Mouse (Mus musculus): ENCODE results near the gene Sufu. TPM values are rescaled to one million over a fixed set of nuclear protein-coding genes. Genes with fewer than 3 reads are reported as not detected.

Gene Sufu
- polyA plus RNA-seq, 1 experiment from 2014 or later = 7.6 TPM

DNA sequence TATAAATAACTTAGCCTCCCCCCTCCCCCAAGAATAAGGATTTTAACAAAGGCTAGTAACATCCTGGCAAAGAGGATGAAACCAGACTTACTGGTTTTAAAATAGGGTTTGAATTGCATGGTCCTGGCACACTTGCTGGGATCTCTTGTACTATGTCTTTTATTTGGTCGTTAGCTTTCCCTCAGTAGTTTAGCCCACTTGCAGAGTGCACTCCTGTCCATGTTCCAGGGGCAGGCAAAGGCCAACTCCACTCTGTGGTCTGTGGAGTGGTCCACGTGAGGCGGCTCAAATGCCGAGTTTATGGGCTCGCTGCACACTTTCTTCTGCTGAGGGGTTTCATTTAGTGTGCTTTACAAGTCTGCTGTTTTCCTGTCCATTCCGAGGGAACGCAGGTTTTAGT is 3.2 kb downstream of the Sufu start:
- Histone ChIP-seq H3K79me2 (ENCODE audit: inconsistent target) (peaks cover 35% of the 10 kb centered on the region), H3K36me3 (ENCODE audit: inconsistent target) (peaks cover 3% of the 10 kb centered on the region; the same call in 1 of the 2 replicates), H3K4me3 (ENCODE audit: inconsistent target) (no peak overlapping the region), H3K27ac (no peak overlapping the region)
- 94% methylated on average over 7 of the region's 7 CpGs for WGBS (ENCODE audit: missing documents)

DNA sequence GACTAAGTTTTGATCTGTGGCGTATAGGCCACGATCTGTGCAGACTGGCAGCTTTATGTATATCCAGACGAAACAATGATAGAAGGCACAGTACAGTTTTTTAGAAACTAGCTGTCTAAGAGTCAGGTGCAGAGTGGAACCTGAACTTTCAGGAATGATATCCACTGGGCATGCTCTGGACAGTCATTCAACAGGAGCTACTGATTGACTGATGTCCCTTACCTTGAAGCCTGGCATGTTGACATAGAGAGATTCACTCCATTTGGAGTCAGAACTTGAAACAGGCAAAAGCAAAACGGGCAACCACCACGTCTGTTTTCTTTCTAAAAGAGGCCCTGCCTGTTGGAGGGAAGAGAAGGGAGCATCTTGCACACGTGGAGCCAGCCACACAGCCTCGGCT is 3.9 kb downstream of the Sufu start:
- peaks cover 29% of the 10 kb centered on the region; the same call in 1 of the 2 replicates for H3K79me2 ChIP-seq (ENCODE audit: inconsistent target)
- peaks cover 3% of the 10 kb centered on the region; the same call in 1 of the 2 replicates for H3K36me3 ChIP-seq (ENCODE audit: inconsistent target)
- H3K4me3 ChIP-seq (ENCODE audit: inconsistent target) = no peak overlapping the region
- 97% methylated on average over 7 of the region's 7 CpGs for whole genome bisulfite sequencing (ENCODE audit: missing documents)
- H3K27ac ChIP-seq = no peak overlapping the region

DNA sequence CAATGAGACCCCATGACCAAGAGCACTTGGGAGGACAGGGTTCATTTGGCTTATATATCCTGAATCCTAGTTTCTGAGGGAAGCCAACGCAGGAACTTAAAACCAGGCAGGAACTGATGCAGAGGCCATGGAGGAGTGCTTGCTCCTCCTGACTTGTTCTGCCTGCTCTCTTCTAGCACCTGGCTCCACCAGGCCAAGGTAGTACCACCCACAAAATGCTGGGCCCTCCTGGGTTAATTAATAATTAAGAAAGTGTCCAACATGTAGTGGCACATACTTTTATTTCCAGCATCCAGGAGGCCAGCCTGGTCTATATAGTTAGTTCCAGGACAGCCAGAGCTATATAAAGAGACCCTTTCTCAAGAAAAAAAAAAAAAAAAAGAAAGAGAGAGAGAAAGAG is 7.3 kb downstream of the Sufu start:
- Histone ChIP-seq H3K79me2 (ENCODE audit: inconsistent target) (peaks cover 14% of the 10 kb centered on the region; the same call in 1 of the 2 replicates), H3K27ac (no peak overlapping the region), H3K4me3 (ENCODE audit: inconsistent target) (no peak overlapping the region), H3K36me3 (ENCODE audit: inconsistent target) (peaks cover 3% of the 10 kb centered on the region; the same call in 1 of the 2 replicates)
- 100% methylated on average over 1 of the region's 1 CpGs for WGBS (ENCODE audit: missing documents)

DNA sequence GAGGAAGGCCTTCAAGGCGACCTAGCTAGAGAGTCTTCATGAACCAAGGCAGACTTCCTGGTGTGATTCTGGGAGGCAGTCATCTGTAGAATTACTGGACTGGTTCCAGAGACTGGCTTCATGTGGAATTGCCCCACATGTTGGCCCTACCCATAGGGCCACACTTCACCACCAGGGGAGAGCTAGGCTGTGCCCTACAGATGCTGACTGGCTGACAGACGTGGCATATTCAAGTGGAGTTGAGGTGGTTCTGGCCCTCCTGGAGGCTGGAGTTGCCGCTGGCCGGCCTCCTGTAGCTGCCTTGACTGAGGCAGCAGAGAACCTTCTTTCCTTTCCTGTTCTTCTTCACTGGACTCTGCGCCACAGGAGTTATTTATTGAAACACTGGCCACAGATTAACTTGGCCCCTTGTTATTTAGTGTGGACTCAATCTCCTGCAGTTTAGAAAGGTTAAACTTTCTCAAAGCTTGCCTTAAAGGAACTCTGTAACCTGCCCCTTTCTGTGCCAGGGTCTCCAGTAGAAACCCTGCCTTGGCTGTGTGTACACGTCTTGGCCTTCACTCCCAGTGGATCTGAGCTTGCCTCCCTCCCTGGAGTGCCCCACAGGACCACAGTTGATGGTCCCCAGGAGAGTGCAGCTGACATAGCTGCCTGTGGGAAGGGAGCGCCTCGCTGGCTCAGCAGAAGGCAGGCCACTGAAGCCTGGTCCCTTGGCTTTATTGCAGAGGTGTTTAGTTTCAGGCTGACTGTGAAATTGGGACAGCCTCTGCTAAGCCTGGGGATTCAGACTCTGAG is 10.1 kb downstream of the Sufu start:
- 92% methylated on average over 8 of the region's 8 CpGs for WGBS (ENCODE audit: missing documents)
- Histone ChIP-seq H3K79me2 (ENCODE audit: inconsistent target) (peaks cover 18% of the 10 kb centered on the region; the same call in 1 of the 2 replicates), H3K4me3 (ENCODE audit: inconsistent target) (no peak overlapping the region), H3K27ac (no peak overlapping the region), H3K36me3 (ENCODE audit: inconsistent target) (peaks cover 3% of the 10 kb centered on the region; the same call in 1 of the 2 replicates)

DNA sequence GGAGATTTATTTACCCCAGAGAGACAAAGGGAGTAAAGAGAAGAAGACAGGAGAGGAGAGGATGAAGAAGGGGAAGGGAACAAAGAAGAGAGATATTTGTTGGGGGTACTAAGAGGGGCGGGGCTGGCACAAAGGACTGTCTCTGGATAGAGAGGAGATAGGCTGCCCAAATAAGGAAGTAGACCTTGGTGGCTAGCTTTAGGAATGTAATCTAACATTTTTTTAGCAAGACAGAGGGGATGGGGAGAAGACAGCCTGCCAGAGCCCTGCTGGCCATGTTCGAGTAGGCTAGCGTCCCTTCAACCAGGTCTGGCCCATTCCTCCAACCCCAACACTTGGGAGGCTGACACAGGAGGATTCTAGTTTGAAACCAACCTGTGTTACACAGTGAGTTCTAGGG is 12.8 kb downstream of the Sufu start:
- WGBS (ENCODE audit: missing documents) = 61% methylated on average over 3 of the region's 3 CpGs
- Histone ChIP-seq H3K27ac (no peak overlapping the region), H3K36me3 (ENCODE audit: inconsistent target) (no peaks in the 10 kb centered on the region), H3K4me3 (ENCODE audit: inconsistent target) (no peak overlapping the region), H3K79me2 (ENCODE audit: inconsistent target) (peaks cover 21% of the 10 kb centered on the region; the same call in 1 of the 2 replicates)

DNA sequence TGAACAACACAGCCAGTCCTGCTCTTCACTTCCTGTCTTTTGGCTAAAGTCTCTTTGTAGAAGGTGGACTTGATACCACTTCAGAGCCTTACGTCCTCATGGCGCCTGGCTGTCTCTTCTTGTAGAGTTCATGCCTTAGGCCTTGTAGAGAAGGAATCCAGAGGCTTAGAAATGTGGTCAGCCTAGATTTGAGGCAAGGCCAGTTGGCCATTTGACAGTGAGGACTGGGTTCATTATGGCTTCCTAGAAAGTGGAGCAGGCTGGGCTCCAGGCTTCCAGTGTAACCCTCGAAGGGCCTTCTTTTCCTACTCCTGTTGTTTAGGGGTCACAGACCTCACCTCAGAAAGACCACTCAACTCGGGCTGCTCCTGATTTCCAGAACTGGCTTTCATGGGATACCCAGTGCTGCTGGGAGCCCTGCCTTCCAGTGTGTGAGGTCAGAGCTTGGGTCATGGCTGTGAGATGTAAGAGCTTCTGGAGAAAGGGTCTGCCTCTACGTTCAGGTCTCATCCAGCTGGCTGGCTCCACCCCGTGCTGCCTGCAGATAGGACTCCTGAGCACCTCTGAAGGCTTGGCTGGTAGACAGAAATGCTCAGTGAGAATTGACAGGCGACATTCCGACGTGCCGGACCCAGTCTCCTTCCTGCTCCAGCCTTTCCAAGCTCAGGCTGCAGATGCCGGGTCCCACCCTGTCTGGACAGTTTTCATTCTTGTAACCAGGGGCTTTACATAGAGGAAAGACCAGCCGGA is 15.5 kb downstream of the Sufu start:
- 97% methylated on average over 12 of the region's 12 CpGs for WGBS (ENCODE audit: missing documents)
- no peaks in the 10 kb centered on the region for H3K36me3 ChIP-seq (ENCODE audit: inconsistent target)
- H3K27ac ChIP-seq = no peak overlapping the region
- no peak overlapping the region for H3K4me3 ChIP-seq (ENCODE audit: inconsistent target)
- H3K79me2 ChIP-seq (ENCODE audit: inconsistent target) = peaks cover 37% of the 10 kb centered on the region; the same call in 1 of the 2 replicates

DNA sequence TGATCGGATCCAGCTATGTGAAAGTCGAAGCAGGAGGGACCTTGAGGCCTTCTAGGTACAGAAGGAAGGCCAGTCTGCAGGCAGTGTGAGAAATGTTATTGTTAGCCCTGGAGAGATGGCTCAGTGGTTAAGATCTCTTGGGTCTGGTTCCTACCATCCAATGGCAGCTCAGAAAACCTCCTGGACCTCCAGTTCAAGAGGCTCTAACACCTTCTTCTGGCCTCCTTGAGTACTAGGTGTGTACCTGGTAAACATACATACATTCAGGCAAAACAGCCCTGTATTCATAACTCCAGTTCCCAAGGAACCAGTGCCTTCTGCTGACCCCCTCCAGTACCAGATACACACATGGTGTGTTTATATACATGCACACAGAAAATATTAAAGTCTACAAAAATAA is 17.3 kb downstream of the Sufu start:
- H3K4me3 ChIP-seq (ENCODE audit: inconsistent target) = no peak overlapping the region
- 93% methylated on average over 2 of the region's 2 CpGs for WGBS (ENCODE audit: missing documents)
- no peaks in the 10 kb centered on the region for H3K36me3 ChIP-seq (ENCODE audit: inconsistent target)
- peaks cover 50% of the 10 kb centered on the region; the same call in 1 of the 2 replicates for H3K79me2 ChIP-seq (ENCODE audit: inconsistent target)
- no peak overlapping the region for H3K27ac ChIP-seq

DNA sequence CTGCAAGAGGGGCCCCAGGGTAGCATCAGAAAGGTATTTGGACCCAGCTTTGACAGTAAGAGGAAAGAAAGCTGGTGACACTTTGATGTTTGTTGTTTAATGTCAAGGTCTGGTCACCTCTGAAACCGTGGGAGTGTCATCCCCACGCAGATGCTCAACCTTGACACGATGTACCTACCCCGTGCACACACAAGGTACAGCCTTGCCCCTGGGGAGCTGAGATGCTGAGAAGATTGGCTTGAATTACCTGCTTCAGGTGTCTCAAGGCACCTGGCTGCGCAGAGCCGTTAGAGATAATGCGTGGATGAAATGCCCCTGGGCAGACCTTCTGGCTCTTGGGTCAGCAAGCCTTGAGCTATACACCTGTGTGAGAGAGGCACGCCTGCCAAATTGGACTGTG is 17.8 kb downstream of the Sufu start:
- Histone ChIP-seq H3K36me3 (ENCODE audit: inconsistent target) (no peaks in the 10 kb centered on the region), H3K4me3 (ENCODE audit: inconsistent target) (no peak overlapping the region), H3K79me2 (ENCODE audit: inconsistent target) (peaks cover 52% of the 10 kb centered on the region; the same call in 1 of the 2 replicates), H3K27ac (no peak overlapping the region)
- 93% methylated on average over 8 of the region's 8 CpGs for WGBS (ENCODE audit: missing documents)

DNA sequence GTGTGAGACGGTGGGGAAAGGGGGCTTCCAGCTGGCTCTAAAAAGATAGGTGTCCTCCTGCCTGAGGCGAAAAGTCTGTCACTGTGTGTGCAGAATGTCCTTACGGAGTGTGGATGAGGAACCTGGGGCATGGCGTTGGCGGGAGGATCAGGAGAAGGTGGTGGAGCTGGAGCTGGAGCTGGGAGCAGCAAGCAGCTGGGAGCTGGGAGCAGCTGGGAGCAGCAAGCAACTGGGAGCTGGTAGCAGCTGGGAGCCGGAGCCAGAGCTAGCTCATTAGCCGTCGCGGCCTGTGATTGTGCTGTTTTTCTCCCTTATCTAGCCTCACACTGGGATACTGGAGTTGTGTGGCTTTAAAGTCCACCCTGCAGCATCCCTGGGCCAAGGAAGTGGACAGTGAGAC is 19.6 kb downstream of the Sufu start:
- Histone ChIP-seq H3K27ac (no peak overlapping the region), H3K4me3 (ENCODE audit: inconsistent target) (no peak overlapping the region), H3K79me2 (ENCODE audit: inconsistent target) (peaks cover 48% of the 10 kb centered on the region; the same call in 1 of the 2 replicates), H3K36me3 (ENCODE audit: inconsistent target) (no peaks in the 10 kb centered on the region)
- 95% methylated on average over 9 of the region's 9 CpGs for WGBS (ENCODE audit: missing documents)

DNA sequence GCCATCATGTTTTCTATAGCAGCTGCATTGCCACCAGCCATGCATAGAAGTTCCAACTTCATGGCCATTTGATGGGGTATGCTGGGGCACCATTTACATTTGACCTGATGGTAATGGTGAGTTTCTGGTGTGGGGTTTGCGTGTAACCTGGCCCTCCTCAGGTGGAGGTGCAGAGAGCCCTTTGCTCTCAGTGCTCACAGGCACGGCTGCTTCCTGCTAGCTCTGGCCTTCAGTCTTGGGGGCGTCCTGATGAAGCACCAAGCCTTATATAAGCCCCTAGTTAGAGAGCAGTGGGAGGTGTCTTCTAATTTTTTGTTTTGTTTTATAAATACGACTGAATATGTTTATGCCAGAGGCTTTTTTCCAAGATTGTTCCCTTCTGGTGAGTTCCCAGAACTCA is 21.4 kb downstream of the Sufu start:
- WGBS (ENCODE audit: missing documents) = 95% methylated on average over 4 of the region's 4 CpGs
- Histone ChIP-seq H3K4me3 (ENCODE audit: inconsistent target) (no peak overlapping the region), H3K36me3 (ENCODE audit: inconsistent target) (no peaks in the 10 kb centered on the region), H3K79me2 (ENCODE audit: inconsistent target) (peaks cover 48% of the 10 kb centered on the region; the same call in 1 of the 2 replicates), H3K27ac (no peak overlapping the region)

DNA sequence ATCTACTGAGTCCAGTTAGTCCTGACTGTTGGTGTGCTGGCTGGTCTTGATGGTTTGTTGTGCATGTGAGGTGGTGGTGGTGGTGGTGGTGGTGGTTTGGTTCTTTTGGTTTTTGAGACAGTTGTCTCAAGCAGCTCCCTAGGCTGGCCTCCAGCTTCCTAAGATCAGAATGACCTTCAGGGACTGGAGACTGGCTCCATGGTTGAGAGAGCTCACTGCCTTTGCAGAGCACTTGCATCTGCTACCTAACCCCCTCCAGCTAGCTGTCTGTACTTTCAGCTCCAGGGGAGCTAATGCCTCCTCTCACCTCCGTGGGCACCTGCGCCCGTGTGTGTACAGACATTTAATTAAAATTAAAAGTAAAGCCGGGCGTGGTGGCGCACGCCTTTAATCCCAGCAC is 23.7 kb downstream of the Sufu start:
- Histone ChIP-seq H3K36me3 (ENCODE audit: inconsistent target) (no peaks in the 10 kb centered on the region), H3K27ac (no peak overlapping the region), H3K4me3 (ENCODE audit: inconsistent target) (no peak overlapping the region), H3K79me2 (ENCODE audit: inconsistent target) (peaks cover 37% of the 10 kb centered on the region; the same call in 1 of the 2 replicates)
- WGBS (ENCODE audit: missing documents) = 94% methylated on average over 3 of the region's 7 CpGs

DNA sequence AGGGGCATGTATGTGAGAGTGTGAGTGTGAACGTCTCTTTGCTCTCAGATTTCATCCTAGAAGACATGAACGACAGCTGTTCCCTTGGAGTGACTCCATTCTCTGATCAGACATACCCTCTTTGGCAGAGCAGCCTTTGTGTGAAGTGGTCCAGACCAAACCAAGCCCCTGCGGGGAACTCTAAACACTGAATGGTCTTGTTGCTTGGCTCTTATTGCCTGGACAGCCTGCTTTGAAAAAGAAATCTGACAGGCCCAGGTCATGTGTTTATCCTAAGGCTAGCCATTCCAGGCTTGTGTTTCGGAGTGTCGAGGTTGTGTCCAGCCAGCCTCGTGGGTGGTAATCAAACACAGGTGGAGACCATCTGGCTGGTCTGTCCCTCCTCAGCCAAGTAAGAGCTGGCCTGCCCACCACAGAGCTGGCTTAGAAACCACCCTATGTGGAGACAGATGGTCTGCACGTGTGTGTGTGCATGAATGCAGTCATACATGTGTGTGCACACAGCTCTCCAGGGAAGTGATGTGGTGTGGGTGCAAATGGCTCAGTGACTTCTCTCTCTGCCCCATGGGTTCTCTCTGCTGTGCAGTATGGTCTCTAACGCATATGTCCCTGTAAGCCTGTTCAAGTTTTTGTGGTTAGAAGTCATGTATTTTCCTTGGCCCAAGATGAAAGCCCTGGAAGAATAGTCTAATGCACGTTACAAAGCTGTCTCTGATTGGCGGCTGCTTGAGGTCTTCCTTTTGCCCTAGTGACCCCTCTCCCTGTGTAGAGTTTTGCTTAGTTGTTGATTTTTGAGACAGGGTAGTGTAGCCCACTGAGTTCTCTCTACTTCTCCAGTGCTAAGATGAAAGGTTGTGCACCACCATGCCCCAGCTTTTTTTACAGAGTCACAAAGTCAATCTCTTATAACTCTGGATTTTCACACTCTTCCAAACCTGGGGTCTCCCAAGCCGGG is 26.0 kb downstream of the Sufu start:
- peaks cover 26% of the 10 kb centered on the region; the same call in 1 of the 2 replicates for H3K79me2 ChIP-seq (ENCODE audit: inconsistent target)
- WGBS (ENCODE audit: missing documents) = 92% methylated on average over 11 of the region's 11 CpGs
- H3K36me3 ChIP-seq (ENCODE audit: inconsistent target) = no peaks in the 10 kb centered on the region
- no peak overlapping the region for H3K27ac ChIP-seq
- no peak overlapping the region for H3K4me3 ChIP-seq (ENCODE audit: inconsistent target)

DNA sequence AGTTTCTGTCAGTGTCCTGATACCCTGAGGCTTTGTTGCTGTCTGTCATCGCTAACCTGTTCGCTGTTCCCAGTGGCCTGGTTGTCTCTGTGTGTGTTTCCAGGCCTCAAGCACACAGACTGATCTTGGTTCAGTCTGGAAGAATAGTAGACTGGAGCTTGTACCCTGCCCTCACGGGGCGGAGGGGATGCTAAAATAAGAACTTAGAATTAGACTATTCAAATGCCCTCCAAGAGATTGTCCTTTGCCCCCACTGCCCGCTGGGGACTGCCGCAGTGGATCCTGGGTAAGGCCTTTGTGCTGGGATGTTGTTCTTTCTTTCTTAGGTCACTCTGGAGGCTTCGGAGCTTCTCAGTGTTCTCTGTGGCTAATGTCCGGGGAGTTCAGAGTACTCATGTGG is 28.6 kb downstream of the Sufu start:
- 92% methylated on average over 8 of the region's 8 CpGs for WGBS (ENCODE audit: missing documents)
- H3K4me3 ChIP-seq (ENCODE audit: inconsistent target) = no peak overlapping the region

DNA sequence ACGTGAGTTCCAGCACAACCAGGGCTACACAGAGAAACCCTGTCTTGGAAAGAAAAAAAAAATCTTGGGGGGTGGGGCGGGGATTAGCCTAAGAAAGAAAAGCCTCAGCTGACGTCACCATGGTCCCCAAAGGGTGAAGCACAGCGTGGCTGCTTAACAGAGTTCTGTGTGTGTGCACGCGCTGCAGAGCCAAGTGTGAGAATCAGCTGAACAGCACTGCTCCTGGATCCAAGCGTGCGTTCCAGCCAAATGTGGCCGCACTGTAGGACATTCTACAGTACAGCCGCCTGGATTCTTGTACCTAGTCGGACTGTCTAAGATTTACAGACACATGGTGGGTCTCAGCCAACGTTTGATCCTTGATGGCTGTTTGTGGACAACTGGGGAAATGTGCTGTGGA is 29.8 kb downstream of the Sufu start:
- Histone ChIP-seq H3K36me3 (ENCODE audit: inconsistent target) (no peaks in the 10 kb centered on the region), H3K79me2 (ENCODE audit: inconsistent target) (peaks cover 4% of the 10 kb centered on the region; the same call in 1 of the 2 replicates), H3K27ac (no peak overlapping the region), H3K4me3 (ENCODE audit: inconsistent target) (no peak overlapping the region)
- WGBS (ENCODE audit: missing documents) = 95% methylated on average over 12 of the region's 12 CpGs

More for the DNA sequence above, 28.6 kb downstream of the Sufu start:
- Histone ChIP-seq H3K79me2 (ENCODE audit: inconsistent target) (peaks cover 8% of the 10 kb centered on the region; the same call in 1 of the 2 replicates), H3K27ac (no peak overlapping the region), H3K36me3 (ENCODE audit: inconsistent target) (no peaks in the 10 kb centered on the region)
